Mouse (Mus musculus) Patski (cell line): ENCODE measurements around the gene Fgd3. TPM values are rescaled to one million over a fixed set of nuclear protein-coding genes. Genes with fewer than 3 reads are reported as not detected.
A peak's percentile ranks its signal among the peaks of the same experiment; 100 is the strongest.

Experiments used
- ATAC-seq: fragments of 100-300 bp; one replicate; pipeline ENCODE4 v1.8.0; 2021
- CTCF ChIA-PET: fragments of 350-600 bp; sonication (Branson Sonifier 250); formaldehyde crosslinking; loops from one replicate; lab custom pipeline; 2022; ENCODE audit warnings: inconsistent platforms; lab: Charles Lee
- POLR2A ChIA-PET: fragments of 350-600 bp; sonication (Branson Sonifier 250); formaldehyde crosslinking; loops from one replicate; lab custom pipeline; 2022; ENCODE audit warnings: antibody characterized with exemption, inconsistent platforms; lab: Charles Lee
- DNase-seq: peaks from one replicate; pipeline ENCODE4 v3.0.0-alpha.2; 2011; ENCODE audit warnings: low read depth, low spot score
- H3K27me3 ChIP-seq: fragments of 371-371 bp; one replicate; pipeline ENCODE4 v1.5.1; 2021
- CTCF ChIP-seq: fragments of 100-300 bp; IDR thresholded peaks from one replicate; pipeline ENCODE4 v1.5.1; 2021
- in situ Hi-C: fragments of 300-500 bp; cut with MboI; formaldehyde crosslinking; loops from 3 replicates; pipeline ENCODE4 v1.11.1; 2018; ENCODE audit warnings: low pct_unique_long_range_greater_than_20kb, mixed read lengths
- polyA plus RNA-seq: library from polyadenylated mRNA; unstranded; gene quantifications from one replicate; pipeline ENCODE4 v1.2.3, GENCODE M21; 2021

Gene Fgd3
- polyA plus RNA-seq, 1 experiment from 2014 or later, result 79.4 TPM

- H3K27me3 ChIP-seq, result no peaks in the 10 kb centered on the region
- ATAC-seq (no peak), DNase-seq (no peak)
- no peak for TF ChIP-seq CTCF
- POLR2A ChIA-PET, result no interaction called here
- in situ Hi-C loops, result no loop called here
- CTCF ChIA-PET, result interaction anchor here (0.9 to 2.4 kb wide), 2 partner anchors 14 to 56 kb away, joined by 3 to 7 read pairs; no protein-coding TSS in a partner anchor
These were observed 4.8 kb upstream of the Fgd3 start for GRCm38 (mm10) chr13:49324871-49325270.

DNA sequence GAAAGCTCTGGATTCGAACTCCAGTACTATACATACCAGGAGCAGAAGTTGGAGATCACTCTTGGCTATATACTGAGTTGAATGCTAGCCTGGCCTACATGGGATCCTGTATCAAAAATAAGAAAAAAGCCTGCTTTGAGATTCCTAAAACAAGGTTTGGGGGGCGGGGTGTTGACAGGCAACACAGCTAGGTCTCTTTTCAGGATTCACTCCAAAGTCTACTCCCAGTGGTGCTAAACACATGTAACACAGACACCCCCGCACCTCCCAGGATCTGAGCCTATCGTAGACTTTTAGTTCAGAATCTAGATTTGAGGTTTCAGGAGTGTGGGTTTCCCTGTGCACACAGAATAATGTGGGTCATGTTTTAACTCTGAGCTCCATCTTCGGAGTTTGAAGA lies 2.6 kb upstream of the Fgd3 start:
- DNase-seq (no peak), ATAC-seq (no peak)
- CTCF ChIA-PET, result interaction anchor here (0.7 to 5.2 kb wide), 6 partner anchors 12 to 102 kb away, joined by 3 to 30 read pairs (median 4); no protein-coding TSS in a partner anchor
- POLR2A ChIA-PET, result interaction anchor here (1.4 to 1.7 kb wide), 2 partner anchors 14 to 29 kb away, joined by 3 to 4 read pairs; no protein-coding TSS in a partner anchor
- H3K27me3 ChIP-seq, result no peaks in the 10 kb centered on the region
- in situ Hi-C loops, result no loop called here
- TF ChIP-seq CTCF, result no peak

DNA sequence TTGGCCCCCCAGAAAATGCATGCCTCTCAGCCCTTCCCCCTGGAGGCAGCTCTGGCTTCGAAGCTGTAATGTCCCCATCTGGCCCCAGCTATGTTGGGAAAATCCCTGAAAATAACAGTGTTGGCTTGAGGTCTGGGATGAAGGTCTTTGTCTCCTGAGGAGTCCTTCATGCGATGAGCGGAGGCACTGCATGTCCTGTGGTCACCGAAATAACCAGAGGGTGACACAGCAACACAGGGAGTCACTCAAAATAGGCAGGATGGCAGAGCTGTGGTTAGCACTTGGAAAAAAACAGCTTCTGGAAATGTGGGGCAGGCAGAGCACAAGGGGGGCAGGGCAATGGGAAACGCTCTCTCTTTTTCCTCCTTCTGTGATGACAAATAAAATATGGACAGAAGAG lies 2.1 kb upstream of the Fgd3 start:
- no peak for ATAC-seq
- POLR2A ChIA-PET, result interaction anchor here (1.3 to 1.7 kb wide), 2 partner anchors 14 to 23 kb away, joined by 4 to 5 read pairs; no protein-coding TSS in a partner anchor
- no peaks in the 10 kb centered on the region for H3K27me3 ChIP-seq
- TF ChIP-seq CTCF, result no peak
- in situ Hi-C loops, result no loop called here
- DNase-seq, result no peak
- CTCF ChIA-PET, result interaction anchor here (0.7 to 5.2 kb wide), 6 partner anchors 16 to 103 kb away, joined by 3 to 30 read pairs (median 3); no protein-coding TSS in a partner anchor

DNA sequence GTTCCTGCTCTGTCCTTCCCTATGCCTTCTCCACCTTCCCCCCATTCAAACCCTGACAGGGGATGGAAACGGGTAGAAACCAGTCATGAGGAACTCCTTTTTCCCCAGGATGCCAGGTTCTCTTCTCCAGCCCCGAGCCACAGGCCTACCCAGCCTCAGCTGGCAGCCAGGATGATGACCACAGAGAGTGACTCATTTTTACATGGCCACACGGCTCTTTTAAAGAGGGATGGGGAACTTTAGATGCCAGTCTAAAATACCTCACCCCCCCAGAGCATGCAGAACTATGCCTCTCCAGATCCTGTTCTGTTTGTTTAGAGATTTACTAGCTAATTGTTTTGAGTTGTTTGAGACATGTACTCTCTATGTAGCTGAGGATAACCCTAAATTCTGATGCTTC lies 1.3 kb upstream of the Fgd3 start:
- POLR2A ChIA-PET, result interaction anchor here (1.3 kb wide), 1 partner anchor 22 kb away, joined by 5 read pairs; no protein-coding TSS in a partner anchor
- DNase-seq, result peak; percentile 68

DNA sequence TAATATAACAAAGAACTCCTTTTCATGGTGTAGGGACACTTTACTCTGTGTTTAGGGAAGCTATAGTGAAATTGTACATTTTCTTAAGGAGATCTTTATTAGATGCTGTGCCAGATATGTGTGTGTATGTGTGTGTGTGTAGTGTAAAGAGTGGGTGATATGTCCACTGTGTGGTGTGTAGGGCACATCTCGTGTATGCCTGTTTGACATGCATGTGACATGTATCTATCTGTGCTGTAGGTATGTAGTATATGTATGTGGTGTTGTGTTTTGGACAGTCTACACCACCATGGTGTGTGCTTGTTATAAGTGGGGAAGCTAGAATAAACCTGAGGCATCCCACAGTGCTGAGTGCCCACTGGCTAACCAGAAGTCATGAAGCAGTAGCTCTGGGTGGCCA lies 403 bp upstream of the Fgd3 start:
- ATAC-seq, result no peak
- no peak for TF ChIP-seq CTCF
- POLR2A ChIA-PET, result interaction anchor here (1.4 to 6.3 kb wide), 2 partner anchors 22 to 31 kb away, joined by 3 to 38 read pairs; no protein-coding TSS in a partner anchor

More for the DNA sequence above, 1.3 kb upstream of the Fgd3 start:
- H3K27me3 ChIP-seq, result no peaks in the 10 kb centered on the region
- TF ChIP-seq CTCF, result no peak
- CTCF ChIA-PET, result interaction anchor here (1.3 to 5.2 kb wide), 3 partner anchors 17 to 59 kb away, joined by 3 to 30 read pairs (median 4); no protein-coding TSS in a partner anchor
- ATAC-seq, result peak; percentile 60
- in situ Hi-C loops, result no loop called here

GRCm38 (mm10) chr13:49317914-49318313 lies 2.2 kb downstream of the Fgd3 start:
- no peak for TF ChIP-seq CTCF
- CTCF ChIA-PET, result interaction anchor here (2.0 to 4.5 kb wide), 3 partner anchors 8 to 27 kb away, joined by 6 to 33 read pairs (median 8); no protein-coding TSS in a partner anchor
- DNase-seq (no peak), ATAC-seq (no peak)
- H3K27me3 ChIP-seq, result no peaks in the 10 kb centered on the region
- POLR2A ChIA-PET, result interaction anchor here (1.4 to 6.3 kb wide), 2 partner anchors 14 to 19 kb away, joined by 3 to 38 read pairs; no protein-coding TSS in a partner anchor
- in situ Hi-C loops, result no loop called here

More for the DNA sequence above, 403 bp upstream of the Fgd3 start:
- DNase-seq, result no peak
- CTCF ChIA-PET, result interaction anchor here (1.3 to 5.2 kb wide), 3 partner anchors 18 to 28 kb away, joined by 3 to 30 read pairs (median 3); no protein-coding TSS in a partner anchor
- H3K27me3 ChIP-seq, result no peaks in the 10 kb centered on the region
- in situ Hi-C loops, result no loop called here

DNA sequence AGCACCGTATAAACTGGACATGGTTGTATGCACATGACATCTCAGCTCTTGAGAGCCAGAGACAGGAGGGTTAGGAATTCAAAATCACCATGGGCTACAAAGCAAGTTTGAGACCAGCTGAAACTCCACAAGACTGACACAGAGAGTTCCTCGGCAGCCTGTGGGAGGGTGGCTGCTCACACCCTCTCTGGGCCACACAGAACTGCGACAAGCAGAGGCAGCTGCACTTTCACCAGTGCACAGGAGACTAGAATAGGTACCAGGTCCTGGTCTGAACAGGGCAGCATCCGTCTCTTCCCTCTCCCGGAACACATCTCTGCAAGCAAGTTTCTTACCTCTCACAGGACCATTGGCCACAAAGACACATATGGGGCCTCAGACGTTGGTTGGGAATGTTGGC lies 2.6 kb downstream of the Fgd3 start:
- in situ Hi-C loops, result no loop called here
- H3K27me3 ChIP-seq, result no peaks in the 10 kb centered on the region
- DNase-seq (no peak), ATAC-seq (no peak)
- TF ChIP-seq CTCF, result no peak
- ChIA-PET CTCF (interaction anchor here (1.3 to 4.5 kb wide), 4 partner anchors 9 to 27 kb away, joined by 3 to 33 read pairs (median 7); no protein-coding TSS in a partner anchor), POLR2A (interaction anchor here (1.4 to 6.3 kb wide), 2 partner anchors 13 to 19 kb away, joined by 3 to 38 read pairs; no protein-coding TSS in a partner anchor)

DNA sequence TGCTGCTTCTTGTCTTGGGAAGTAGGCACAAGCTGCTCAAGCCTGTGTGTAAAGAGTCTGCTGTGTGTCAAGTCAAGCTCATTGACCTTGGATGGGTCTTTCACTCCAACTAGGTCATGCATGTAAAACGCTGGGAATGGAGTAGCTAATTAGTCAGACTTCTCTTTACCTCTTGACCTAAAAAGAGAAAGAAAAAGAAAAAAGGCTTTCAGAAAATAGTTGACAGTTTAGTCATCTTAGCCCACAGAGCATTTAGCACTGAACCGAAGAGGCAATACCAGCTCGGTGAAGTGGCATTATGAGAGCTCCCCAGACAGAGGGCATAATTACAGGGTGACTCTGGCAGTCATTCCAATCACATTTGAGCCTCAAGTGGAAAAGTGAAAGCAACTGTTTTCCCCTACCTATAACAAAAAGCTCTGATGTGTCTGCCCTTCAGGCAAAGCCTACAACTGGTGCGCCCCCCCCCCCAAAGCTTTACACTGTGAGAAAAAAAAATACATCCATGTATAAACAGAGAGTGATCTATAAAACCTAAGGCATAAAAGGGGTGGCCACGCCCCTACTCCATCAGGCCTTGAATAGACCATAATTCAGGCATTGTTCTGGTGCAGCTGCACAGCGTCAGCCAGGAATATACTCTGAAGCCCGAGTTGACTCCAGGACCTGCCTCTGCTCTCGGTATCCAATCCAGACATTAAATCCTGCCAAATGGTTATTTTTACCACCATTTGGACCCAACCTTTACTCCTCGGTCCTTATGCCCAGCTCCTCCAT lies 3.5 kb downstream of the Fgd3 start:
- POLR2A ChIA-PET, result interaction anchor here (0.5 to 6.3 kb wide), 4 partner anchors 12 to 187 kb away, joined by 3 to 38 read pairs (median 4); no protein-coding TSS in a partner anchor
- DNase-seq, result peak; percentile 77
- CTCF ChIA-PET, result interaction anchor here (1.3 to 4.5 kb wide), 5 partner anchors 10 to 48 kb away, joined by 3 to 33 read pairs (median 6); no protein-coding TSS in a partner anchor
- peak; percentile 91 for ATAC-seq
- no peaks in the 10 kb centered on the region for H3K27me3 ChIP-seq
- no peak for TF ChIP-seq CTCF
- in situ Hi-C loops, result no loop called here

GRCm38 (mm10) chr13:49311642-49312041 lies 8.5 kb downstream of the Fgd3 start:
- no peak for TF ChIP-seq CTCF
- ChIA-PET POLR2A (no interaction called here), CTCF (interaction anchor here (1.0 kb wide), 1 partner anchor 13 kb away, joined by 4 read pairs; no protein-coding TSS in a partner anchor)
- DNase-seq (no peak), ATAC-seq (no peak)
- H3K27me3 ChIP-seq, result no peaks in the 10 kb centered on the region
- in situ Hi-C loops, result no loop called here

DNA sequence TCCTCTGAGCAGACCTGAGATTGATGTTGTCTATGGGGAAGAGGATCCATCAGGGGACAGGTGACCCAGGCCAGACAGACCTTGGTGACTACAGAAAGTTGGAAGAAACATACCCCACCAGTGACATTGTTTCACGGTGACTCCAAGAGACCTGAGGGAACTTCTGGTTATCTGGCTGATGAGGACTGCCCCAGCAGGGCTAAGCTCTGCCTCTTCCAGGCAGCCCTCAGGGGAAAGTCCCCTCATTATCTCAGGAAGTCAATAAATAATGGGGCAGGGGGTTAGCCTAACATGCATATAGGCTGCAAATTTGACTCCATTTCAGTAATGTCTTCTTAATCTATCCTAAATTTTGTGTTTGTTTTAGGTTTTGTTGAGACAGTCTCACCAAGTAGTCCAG lies 10.6 kb downstream of the Fgd3 start:
- no peak for ATAC-seq
- in situ Hi-C loops, result no loop called here
- H3K27me3 ChIP-seq, result no peaks in the 10 kb centered on the region
- TF ChIP-seq CTCF, result no peak
- ChIA-PET POLR2A (no interaction called here), CTCF (no interaction called here)
- DNase-seq, result no peak
